8 mouse cellular contexts compared by ENCODE assay signal in genomic region chr6:6578304-6579149, GRCm38 (mm10). TPM values are rescaled to one million over a fixed set of nuclear protein-coding genes. Genes with fewer than 3 reads are reported as not detected.
DNase-seq lines count a peak whose midpoint lies in the region; ATAC-seq lines count a peak whose summit lies in the region.

Gene Sem1, minus strand, starts transcription at chr6:6578663.

- H3K4me3 ChIP-seq in heart, embryonic 14.5 days (ENCODE audit: control insufficient read depth in 1 of 2, insufficient read depth in 1 of 2, low read depth in 1 of 2, low read length in 2 of 2) = peak within 1 kb of the TSS; percentile 70 to 79
- peak within 1 kb of the TSS; percentile 91 for H3K4me3 ChIP-seq in liver, embryonic 13.5 days (replicated peaks)
- H3K4me3 ChIP-seq in stomach, embryonic 16.5 days (replicated peaks; ENCODE audit: low read length) = peak within 1 kb of the TSS; percentile 81

- H3K4me2 ChIP-seq in heart, embryonic 14.5 days (ENCODE audit: low read length) = peak within 1 kb of the TSS; percentile 79
- peak within 1 kb of the TSS; percentile 72 for H3K4me2 ChIP-seq in liver, embryonic 13.5 days
- peak within 1 kb of the TSS; percentile 73 for H3K4me2 ChIP-seq in stomach, embryonic 16.5 days (ENCODE audit: low read depth, low read length)

- H3K9me3 ChIP-seq in heart, embryonic 14.5 days (ENCODE audit: control insufficient read depth, low read length) = no peaks in the 10 kb centered on the region
- no peaks in the 10 kb centered on the region for H3K9me3 ChIP-seq in liver, embryonic 13.5 days (replicated peaks)
- H3K9me3 ChIP-seq in stomach, embryonic 16.5 days (replicated peaks; ENCODE audit: control insufficient read depth, low read length) = no peaks in the 10 kb centered on the region

- WGBS in heart, embryonic 14.5 days = 1% methylated on average over 59 of the region's 59 CpGs
- WGBS in liver, embryonic 13.5 days (ENCODE audit: insufficient replicate concordance) = 2% methylated on average over 59 of the region's 59 CpGs
- 1% methylated on average over 59 of the region's 59 CpGs for WGBS in stomach, embryonic 16.5 days

- no peaks in the 10 kb centered on the region for H3K27me3 ChIP-seq in heart, embryonic 14.5 days (ENCODE audit: control insufficient read depth, insufficient read depth, low read length)
- no peaks in the 10 kb centered on the region for H3K27me3 ChIP-seq in liver, embryonic 13.5 days
- no peaks in the 10 kb centered on the region for H3K27me3 ChIP-seq in stomach, embryonic 16.5 days (ENCODE audit: control insufficient read depth, insufficient read depth, low read length)

- ATAC-seq in CD4-positive, CD25-positive, alpha-beta regulatory T cell, adult 4 months = peak; percentile 92
- peak; percentile 94 for ATAC-seq in heart, embryonic 14.5 days (ENCODE audit: insufficient number of reproducible peaks, insufficient read depth, low FRiP score, low read depth)
- ATAC-seq in liver, embryonic 13.5 days (ENCODE audit: low read depth) = peak; percentile 97
- ATAC-seq in stomach, embryonic 16.5 days (ENCODE audit: insufficient read depth, low FRiP score) = peak; percentile 98

- H3K27ac ChIP-seq in heart, embryonic 14.5 days (replicated peaks in 1 of 2; ENCODE audit: control insufficient read depth in 1 of 2, insufficient read depth in 1 of 2, low read depth in 2 of 2, low read length in 2 of 2) = peak within 1 kb of the TSS; percentile 87 to 94
- H3K27ac ChIP-seq in liver, embryonic 13.5 days = peak within 1 kb of the TSS; percentile 89
- peak within 1 kb of the TSS; percentile 94 for H3K27ac ChIP-seq in stomach, embryonic 16.5 days (ENCODE audit: low read length)

- H3K36me3 ChIP-seq in heart, embryonic 14.5 days (ENCODE audit: control insufficient read depth, insufficient read depth, low read length) = 0 out of 2 replicates have a peak, but pooled peaks cover 5% of the 10 kb centered on the region
- peaks cover 8% of the 10 kb centered on the region; the same call in 1 of the 2 replicates for H3K36me3 ChIP-seq in liver, embryonic 13.5 days
- peaks cover 3% of the 10 kb centered on the region; the same call in 1 of the 2 replicates for H3K36me3 ChIP-seq in stomach, embryonic 16.5 days (ENCODE audit: control insufficient read depth, insufficient read depth, low read length)

- peaks cover 0 to 15% of the 10 kb centered on the region in 2 experiments; a peak in 2 of 4 replicates for H3K4me1 ChIP-seq in heart, embryonic 14.5 days (ENCODE audit: control insufficient read depth in 2 of 2, insufficient read depth in 2 of 2, low read length in 2 of 2)
- H3K4me1 ChIP-seq in liver, embryonic 13.5 days (replicated peaks) = peaks cover 10% of the 10 kb centered on the region
- peaks cover 4% of the 10 kb centered on the region; the same call in 1 of the 2 replicates for H3K4me1 ChIP-seq in stomach, embryonic 16.5 days (ENCODE audit: control insufficient read depth, insufficient read depth, low read length)

- H3K9ac ChIP-seq in heart, embryonic 14.5 days (ENCODE audit: low read length) = peak within 1 kb of the TSS; percentile 96
- peak within 1 kb of the TSS; percentile 93 for H3K9ac ChIP-seq in liver, embryonic 13.5 days
- peak within 1 kb of the TSS; percentile 99 for H3K9ac ChIP-seq in stomach, embryonic 16.5 days (ENCODE audit: low read length)

- DNase-seq in c-Kit-negative CD71-positive TER-119-positive erythroid progenitor cells, embryonic 14.5 days (ENCODE audit: low read depth, low spot score) = peak; percentile 83
- peak; percentile 77 for DNase-seq in fibroblast of lung, adult 2 months (ENCODE audit: low read depth)
- DNase-seq in kidney, postnatal 14 days = peak; percentile 93
- DNase-seq in liver, embryonic 13.5 days = peak; percentile 82
- DNase-seq in neural tube, embryonic 10.5 days (ENCODE audit: extremely low spot score, low spot score) = peak; percentile 88

RNA-seq across cellular contexts. Expression of gene Sem1, which starts in this region (rescaled TPM):
- 100 to 1,000 TPM in 1 of 2 experiments, 10 to 100 TPM in 1; 99.7 to 168 TPM for polyA plus RNA-seq in CD4-positive, CD25-positive, alpha-beta regulatory T cell, adult 4 months (2017; shearing (Covaris generic))
- polyA plus RNA-seq in heart, embryonic 14.5 days (2014; fragmentation: Nextera tagmentation; extraction: Ambion mirVana) = 252 and 256 TPM in 2 replicates
- 135 and 140 TPM in 2 replicates for polyA plus RNA-seq in liver, embryonic 13.5 days (2015; fragmentation: Nextera tagmentation; extraction: Ambion mirVana)
- 203 and 233 TPM in 2 replicates for polyA plus RNA-seq in stomach, embryonic 16.5 days (2015; fragmentation: Nextera tagmentation; extraction: Ambion mirVana)

Comparison
In these comparisons a context has a peak if more than half of its experiments do, and no peak if none do; other contexts are left out.
1. Peak in every context shown above with its lines: DNase-seq, ATAC-seq, H3K4me3 ChIP-seq and H3K27ac ChIP-seq.